Mouse (Mus musculus) kidney, postnatal 4 days (tissue): ENCODE data around the gene Midn.

ENCODE experiments used
- DNase-seq, 2 experiments: peaks; one replicate each; pipeline ENCODE4 v3.0.0; 2021; ENCODE audit warnings: mixed read lengths in 2 of 2

Gene Midn

GRCm38 (mm10) chr10:80196778-80197581 lies 48.9 kb downstream of the Midn start:
- peak in 1 of 2 experiments; percentile 35 for DNase-seq

GRCm38 (mm10) chr10:80199440-80200008 lies 51.5 kb downstream of the Midn start:
- DNase-seq, result peak; percentile 83 to 89

GRCm38 (mm10) chr10:80200485-80200884 lies 52.4 kb downstream of the Midn start:
- DNase-seq, result no peak

GRCm38 (mm10) chr10:80204055-80204454 lies 56.0 kb downstream of the Midn start:
- no peak for DNase-seq

- no peak for DNase-seq
Observed at GRCm38 (mm10) chr10:80207201-80207600, 59.1 kb downstream of the Midn start.

- no peak for DNase-seq
Observed at GRCm38 (mm10) chr10:80207676-80208075, 59.6 kb downstream of the Midn start.
